Mouse (Mus musculus): ENCODE data around the gene Lrrc29.
"Not testable (repeated sequence)": the region's sequence is repeated elsewhere in the genome, so short reads cannot be mapped to it uniquely, and the experiment has no call there.

The Lrrc29 gene

GRCm38 (mm10) chr8:105308428-105308827 lies 17.6 kb downstream of the Lrrc29 start:
- no peak for DNase-seq

GRCm38 (mm10) chr8:105307670-105308069 lies 18.4 kb downstream of the Lrrc29 start:
- no peak for DNase-seq

- no peak for DNase-seq
Measured at GRCm38 (mm10) chr8:105306146-105306691, 19.9 kb downstream of the Lrrc29 start.

- DNase-seq = peak; percentile 90
Measured at GRCm38 (mm10) chr8:105305211-105306145, 20.6 kb downstream of the Lrrc29 start, which contains the start of gene Elmo3. Elmo3 (plus strand) TSS chr8:105305601.

- DNase-seq = no peak
Measured at GRCm38 (mm10) chr8:105304325-105305210, 21.5 kb downstream of the Lrrc29 start.

DNA sequence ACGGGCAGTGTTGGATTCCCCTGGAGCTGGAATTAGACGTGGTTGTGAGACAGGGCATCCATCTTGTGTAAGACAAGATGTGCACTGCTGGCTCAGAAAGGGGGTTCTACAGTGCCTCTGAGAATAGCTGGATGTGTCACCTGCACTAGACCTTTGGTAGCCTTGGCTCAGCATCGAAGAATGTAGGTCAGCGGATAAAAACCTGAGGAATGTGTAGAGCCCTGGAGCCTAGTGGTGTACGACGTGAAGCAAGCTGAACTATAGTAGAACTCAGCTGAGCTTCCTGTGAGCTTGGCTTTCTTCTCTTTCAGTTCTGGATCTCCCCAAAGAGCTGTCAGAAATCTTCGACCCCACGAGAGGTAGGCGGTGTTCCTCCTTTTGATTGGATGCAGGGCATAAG lies 22.2 kb downstream of the Lrrc29 start:
- DNase-seq = no peak

DNA sequence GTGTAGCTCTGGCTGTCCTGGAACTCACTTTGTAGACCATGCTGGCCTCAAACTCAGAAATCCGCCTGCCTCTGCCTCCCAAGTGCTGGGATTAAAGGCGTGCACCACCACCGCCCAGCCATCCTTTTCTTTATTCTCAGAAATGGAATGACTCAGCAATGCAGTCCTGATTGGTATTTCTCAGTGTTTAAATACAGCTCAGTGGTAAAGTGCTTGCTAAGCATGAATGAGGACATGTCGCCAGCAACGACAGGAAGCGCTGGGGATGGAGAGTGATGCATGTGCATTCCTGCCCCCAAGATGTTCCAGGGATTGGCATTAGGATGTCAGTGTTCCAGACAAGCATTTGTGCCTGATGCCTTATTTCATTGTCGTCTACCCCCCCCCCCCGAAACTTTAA lies 22.7 kb downstream of the Lrrc29 start:
- DNase-seq = no peak

DNA sequence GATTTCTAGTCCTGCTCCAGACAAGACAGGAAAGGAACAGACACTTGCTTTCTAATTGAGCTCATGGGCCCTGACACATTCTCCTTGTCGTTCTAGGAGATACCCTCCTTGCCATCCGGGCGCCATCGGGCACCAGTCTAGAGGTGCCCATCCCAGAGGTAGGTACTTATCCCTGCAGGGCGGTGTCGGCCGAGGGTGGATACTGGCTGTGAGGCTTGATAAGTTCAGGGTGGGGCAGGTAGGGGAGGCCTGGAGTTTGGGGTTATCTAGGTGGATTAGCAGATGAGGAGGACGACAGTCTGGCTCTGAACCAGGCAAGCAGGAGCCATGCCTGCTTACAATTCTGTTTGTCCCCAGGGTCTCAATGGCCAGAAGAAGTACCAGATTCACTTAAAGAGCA lies 26.1 kb downstream of the Lrrc29 start:
- DNase-seq = no peak

DNA sequence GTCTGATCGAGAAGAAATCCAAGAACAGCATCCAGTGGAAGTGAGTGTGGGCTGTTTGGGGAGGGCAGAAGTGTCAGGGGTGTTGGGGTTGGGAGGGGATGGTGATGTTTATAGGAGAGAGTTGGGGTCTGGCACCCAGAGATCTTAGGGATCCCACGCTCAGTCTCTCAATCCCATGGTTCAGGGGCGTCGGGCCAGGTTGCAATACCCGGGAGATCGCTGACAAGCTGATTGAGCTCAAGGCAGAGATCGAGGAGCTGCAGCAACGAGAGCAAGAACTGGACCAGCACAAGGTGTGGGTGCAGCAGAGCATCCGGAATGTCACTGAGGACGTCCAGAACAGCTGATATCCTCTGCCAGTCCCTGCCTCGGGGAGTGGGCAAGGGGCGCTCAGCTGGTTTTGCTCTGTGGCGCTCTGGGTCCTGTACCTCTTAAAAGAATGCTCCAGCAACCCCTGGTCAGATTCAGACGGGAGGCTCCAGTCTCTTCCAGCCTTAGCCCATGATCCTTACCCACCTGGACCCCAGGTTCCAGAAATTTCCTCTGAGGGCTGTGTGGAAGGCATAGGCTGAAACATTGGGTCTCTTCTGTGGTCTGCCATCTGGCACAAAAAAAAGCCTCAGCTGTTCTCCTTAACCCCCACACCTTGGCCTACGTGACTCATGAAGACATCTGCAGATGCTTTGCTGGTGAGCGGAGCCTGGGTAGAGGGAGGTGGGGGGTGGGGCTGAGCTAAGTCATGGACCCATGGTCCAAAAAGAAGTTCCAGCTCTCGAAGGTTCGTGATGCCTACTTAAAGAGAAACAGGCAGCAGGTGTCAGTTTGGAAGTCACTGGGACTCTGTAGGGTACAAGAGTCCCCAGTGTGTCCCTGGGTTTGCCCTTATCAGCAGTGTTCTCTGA lies 27.5 kb downstream of the Lrrc29 start:
- no peak for DNase-seq

DNA sequence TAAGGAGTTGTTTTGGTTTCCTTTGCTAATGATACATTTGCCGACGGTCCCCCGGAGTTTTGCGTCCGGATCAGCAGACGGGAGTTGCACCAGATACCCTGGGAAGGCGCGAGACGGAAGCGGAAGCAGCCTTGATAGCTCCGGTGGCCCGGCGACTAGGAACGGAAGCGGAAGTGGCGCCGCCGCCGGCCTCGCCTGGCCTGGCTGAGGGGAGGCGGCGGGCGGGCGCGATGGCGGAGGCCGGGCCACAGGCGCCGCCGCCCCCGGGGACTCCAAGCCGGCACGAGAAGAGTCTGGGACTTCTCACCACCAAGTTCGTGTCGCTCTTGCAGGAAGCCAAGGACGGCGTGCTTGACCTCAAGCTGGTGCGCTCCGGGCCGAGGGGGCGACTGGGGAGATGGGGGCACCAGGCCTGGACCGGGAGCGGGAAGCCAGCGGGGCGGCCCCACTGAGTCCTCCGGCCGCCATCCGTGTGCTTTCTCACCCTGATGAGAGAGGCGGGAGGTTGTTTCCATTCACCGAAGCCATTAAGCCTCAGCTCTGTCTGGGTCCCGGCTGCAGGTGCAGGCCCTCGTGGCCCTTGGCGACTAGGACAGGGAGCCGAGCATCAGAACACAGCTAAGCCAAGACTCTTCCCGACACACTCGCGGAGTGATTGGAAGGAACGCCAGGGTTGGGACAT lies 28.4 kb downstream of the Lrrc29 start, which contains the start of gene E2f4:
Gene E2f4, plus strand, starts transcription at position 153 of the 682 bp plus-strand sequence.
- DNase-seq = peak; percentile 93

GRCm38 (mm10) chr8:105295895-105296573 lies 30.0 kb downstream of the Lrrc29 start, which contains the start of gene Exoc3l:
Exoc3l (minus strand) TSS chr8:105296101.
- DNase-seq = peak; percentile 26

DNA sequence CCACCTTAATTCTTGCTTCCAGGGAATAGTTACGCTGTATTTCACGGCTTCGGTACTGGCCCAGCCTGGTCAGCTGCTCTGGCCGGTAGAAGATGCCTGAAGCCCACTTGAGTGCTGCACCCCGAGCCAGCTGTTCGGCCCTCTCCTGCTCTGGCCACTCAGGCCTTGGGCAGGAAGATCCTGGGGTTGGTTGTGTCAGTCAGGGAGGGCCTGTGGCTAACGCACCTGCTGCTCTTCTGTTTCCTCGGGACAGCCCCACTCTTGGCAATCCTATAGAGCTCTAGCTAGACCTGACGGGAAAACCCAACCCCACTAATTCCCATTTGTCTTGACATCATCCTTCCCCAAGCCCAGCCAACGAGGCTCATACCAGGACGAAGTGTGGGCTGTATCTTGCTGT lies 30.8 kb downstream of the Lrrc29 start:
- no peak for DNase-seq

GRCm38 (mm10) chr8:105294776-105295175 lies 31.3 kb downstream of the Lrrc29 start:
- DNase-seq = no peak

GRCm38 (mm10) chr8:105293405-105293804 lies 32.7 kb downstream of the Lrrc29 start:
- no peak for DNase-seq

GRCm38 (mm10) chr8:105292471-105292870 lies 33.6 kb downstream of the Lrrc29 start:
- no peak for DNase-seq

DNA sequence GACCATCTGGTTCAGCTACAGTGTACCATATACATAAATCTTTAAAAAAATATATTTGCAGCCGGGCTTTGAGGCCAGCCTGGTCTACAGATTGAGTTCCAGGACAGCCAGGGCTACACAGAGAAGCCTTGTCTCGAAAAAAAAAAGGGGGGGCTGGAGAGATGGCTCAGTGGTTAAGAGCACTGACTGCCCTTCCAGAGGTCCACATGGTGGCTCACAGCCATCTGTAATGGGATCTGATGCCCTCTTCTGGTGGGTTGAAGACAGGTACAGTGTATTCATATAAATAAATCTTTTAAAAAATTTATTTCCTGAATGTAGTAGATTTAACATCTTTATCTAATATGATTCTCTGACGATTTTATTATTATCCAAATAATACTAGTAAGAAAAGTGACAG lies 34.3 kb downstream of the Lrrc29 start:
- DNase-seq = not testable (repeated sequence)

DNA sequence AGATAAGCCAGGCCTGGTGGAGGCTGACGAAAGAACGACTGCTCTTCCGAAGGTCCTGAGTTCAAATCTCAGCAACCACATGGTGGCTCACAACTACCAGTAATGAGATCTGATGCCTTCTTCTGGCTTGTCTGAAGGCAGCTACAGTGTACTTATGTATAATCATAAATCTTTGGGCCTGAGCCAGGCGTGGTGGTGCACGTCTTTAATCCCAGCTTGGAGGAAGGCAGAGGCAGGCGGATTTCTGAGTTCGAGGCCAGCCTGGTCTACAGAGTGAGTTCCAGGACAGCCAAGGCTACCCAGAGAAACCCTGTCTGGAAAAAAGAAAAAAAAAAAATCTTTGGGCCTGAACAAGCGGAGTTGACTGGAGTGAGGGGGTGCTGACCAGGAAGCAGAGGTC lies 34.7 kb downstream of the Lrrc29 start:
- not testable (repeated sequence) for DNase-seq

- DNase-seq = peak; percentile 92
Measured at GRCm38 (mm10) chr8:105290554-105291314, 35.3 kb downstream of the Lrrc29 start.

DNA sequence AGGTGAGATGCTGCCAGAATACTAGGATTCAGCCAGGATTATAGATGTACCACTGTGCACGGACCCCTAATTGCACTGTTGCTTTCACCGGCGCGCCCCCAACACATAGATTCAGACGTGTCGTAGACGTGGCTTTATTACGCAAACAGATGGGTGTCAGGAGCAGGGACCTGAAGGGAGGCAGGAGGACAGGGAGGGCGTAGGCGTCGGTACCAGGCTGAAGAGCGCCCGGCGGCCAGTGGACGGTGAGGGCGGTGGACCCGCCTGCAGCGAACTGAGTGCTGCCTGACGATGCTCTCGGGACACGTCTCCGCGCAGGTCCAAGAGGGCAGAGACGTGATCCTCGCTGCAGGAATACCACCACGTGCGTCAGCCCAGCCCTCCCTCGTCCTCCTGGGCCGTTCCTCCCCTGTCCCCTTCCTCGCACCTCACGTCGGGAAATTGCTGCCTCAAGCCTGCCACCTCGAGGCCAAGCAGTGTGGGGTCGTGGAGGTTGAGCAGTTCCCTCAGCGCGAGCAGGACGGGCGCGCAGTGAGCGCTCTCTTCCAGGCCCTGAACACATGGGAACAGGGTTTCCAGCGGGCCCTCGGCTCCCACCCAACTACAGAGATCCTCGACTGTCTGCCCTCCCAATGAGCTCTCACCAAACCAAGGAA lies 36.1 kb downstream of the Lrrc29 start, which contains the start of gene 4931428F04Rik:
Gene 4931428F04Rik, minus strand, starts transcription at position 60 of the 656 bp plus-strand sequence.
- no peak for DNase-seq

Data from kidney, adult 18-20 months (tissue).